Mouse (Mus musculus) cerebellum, adult 2 months (tissue): ENCODE data around the gene Vps13a. TPM values are rescaled to one million over a fixed set of nuclear protein-coding genes. Genes with fewer than 3 reads are reported as not detected.

Experiments
- DNase-seq, 2 experiments: peaks; one replicate each; pipeline ENCODE4 v3.0.0; 2021
- H3K27ac ChIP-seq: fragments of 200-500 bp; 2 replicates; pipeline ENCODE4 v1.5.1; 2012; ENCODE audit warnings: low read length, control low read depth, inconsistent platforms; ENCODE audit not compliant: insufficient read depth
- H3K27me3 ChIP-seq: fragments of 200-500 bp; 2 replicates; pipeline ENCODE4 v1.6.1; 2012; ENCODE audit warnings: inconsistent platforms, mild to moderate bottlenecking, low read length, moderate library complexity; ENCODE audit not compliant: control insufficient read depth, insufficient read depth
- H3K4me1 ChIP-seq: fragments of 200-500 bp; 2 replicates; pipeline ENCODE4 v1.6.1; 2011; ENCODE audit warnings: low read length; ENCODE audit not compliant: control insufficient read depth, insufficient read depth
- H3K4me3 ChIP-seq: fragments of 200-500 bp; replicated peaks from 2 replicates; pipeline ENCODE3; 2011; ENCODE audit warnings: mild to moderate bottlenecking, low read depth, low read length, control low read depth; ENCODE audit not compliant: insufficient read depth
- CTCF ChIP-seq: fragments of 200-500 bp; IDR thresholded peaks from 2 replicates; pipeline ENCODE4 v1.5.1; 2011; ENCODE audit warnings: low read depth, mild to moderate bottlenecking, control low read depth, low read length, moderate library complexity, borderline replicate concordance; ENCODE audit not compliant: insufficient read depth
- POLR2A ChIP-seq: fragments of 200-500 bp; IDR thresholded peaks from 2 replicates; pipeline ENCODE4 v1.6.1; 2011; ENCODE audit warnings: low read length, control low read depth, borderline replicate concordance; ENCODE audit not compliant: insufficient read depth
- WGBS: fragments of 180-500 bp; shearing (Covaris S2); methylation state at CpG from one replicate; pipeline ENCODE4 v1.1.7; 2018; 5-methylcytosine and 5-hydroxymethylcytosine counted together
- polyA plus RNA-seq: library from polyadenylated mRNA; depleted of rRNA; stranded (reverse); fragments of >200 nt; gene quantifications from 2 replicates; pipeline ENCODE4 v1.2.3, GENCODE M21; 2012

The Vps13a gene
- polyA plus RNA-seq, 1 experiment = 31.9 TPM

- TF ChIP-seq POLR2A = no peak
- H3K27ac ChIP-seq = no peak overlapping the region
- no peaks in the 10 kb centered on the region for H3K4me1 ChIP-seq
- H3K4me3 ChIP-seq = no peak overlapping the region
- DNase-seq = no peak
- no peaks in the 10 kb centered on the region for H3K27me3 ChIP-seq
- 81% methylated on average over 2 of the region's 2 CpGs for WGBS
These were observed 96.5 kb downstream of the Vps13a start for GRCm38 (mm10) chr19:16684210-16684609.

- Histone ChIP-seq H3K4me1 (no peaks in the 10 kb centered on the region; the same call in 1 of the 2 replicates), H3K4me3 (no peak overlapping the region), H3K27ac (no peak overlapping the region), H3K27me3 (no peaks in the 10 kb centered on the region)
- 49% methylated on average over 14 of the region's 14 CpGs for WGBS
- TF ChIP-seq CTCF (no peak), POLR2A (no peak)
- DNase-seq = no peak
These were observed 154.9 kb downstream of the Vps13a start for GRCm38 (mm10) chr19:16625610-16626395.

GRCm38 (mm10) chr19:16624994-16625393, 155.7 kb downstream of the Vps13a start:
- no peak for DNase-seq
- no peak overlapping the region for H3K27ac ChIP-seq
- TF ChIP-seq CTCF (no peak), POLR2A (no peak)
- H3K4me3 ChIP-seq = no peak overlapping the region
- no peaks in the 10 kb centered on the region; the same call in 1 of the 2 replicates for H3K4me1 ChIP-seq
- no peaks in the 10 kb centered on the region for H3K27me3 ChIP-seq

GRCm38 (mm10) chr19:16623154-16623553, 157.6 kb downstream of the Vps13a start:
- no peak for TF ChIP-seq POLR2A
- TF ChIP-seq CTCF = no peak

GRCm38 (mm10) chr19:16607634-16608033, 173.1 kb downstream of the Vps13a start:
- WGBS = 92% methylated on average over 6 of the region's 6 CpGs
- no peak overlapping the region for H3K27ac ChIP-seq

More at GRCm38 (mm10) chr19:16623154-16623553, 157.6 kb downstream of the Vps13a start:
- Histone ChIP-seq H3K4me3 (no peak overlapping the region), H3K4me1 (no peaks in the 10 kb centered on the region), H3K27ac (no peak overlapping the region), H3K27me3 (no peaks in the 10 kb centered on the region)
- no peak for DNase-seq
- WGBS = 82% methylated on average over 4 of the region's 4 CpGs

GRCm38 (mm10) chr19:16602026-16602425, 178.7 kb downstream of the Vps13a start:
- WGBS = 79% methylated on average over 8 of the region's 8 CpGs
- Histone ChIP-seq H3K4me3 (no peak overlapping the region), H3K27me3 (no peaks in the 10 kb centered on the region), H3K4me1 (no peaks in the 10 kb centered on the region), H3K27ac (no peak overlapping the region)
- TF ChIP-seq CTCF (no peak), POLR2A (no peak)
- DNase-seq = no peak

More at GRCm38 (mm10) chr19:16607634-16608033, 173.1 kb downstream of the Vps13a start:
- Histone ChIP-seq H3K4me3 (no peak overlapping the region), H3K27me3 (no peaks in the 10 kb centered on the region), H3K4me1 (no peaks in the 10 kb centered on the region)
- no peak for TF ChIP-seq CTCF
- no peak for TF ChIP-seq POLR2A
- DNase-seq = no peak

GRCm38 (mm10) chr19:16599298-16599970, 181.3 kb downstream of the Vps13a start:
- Histone ChIP-seq H3K4me1 (no peaks in the 10 kb centered on the region), H3K27me3 (no peaks in the 10 kb centered on the region), H3K4me3 (no peak overlapping the region), H3K27ac (no peak overlapping the region)
- WGBS = 19% methylated on average over 9 of the region's 9 CpGs
- TF ChIP-seq CTCF = peak; percentile 91
- TF ChIP-seq POLR2A = no peak
- DNase-seq = peak; percentile 67 to 71

- Histone ChIP-seq H3K27ac (no peak overlapping the region), H3K4me3 (no peak overlapping the region), H3K27me3 (no peaks in the 10 kb centered on the region), H3K4me1 (no peaks in the 10 kb centered on the region)
- no peak for TF ChIP-seq POLR2A
- no peak for TF ChIP-seq CTCF
- DNase-seq = no peak
- 51% methylated on average over 11 of the region's 11 CpGs for WGBS
These were observed 182.0 kb downstream of the Vps13a start for GRCm38 (mm10) chr19:16598653-16599297.
